7 mouse cellular contexts compared by ENCODE assay signal in genomic region chr6:47771760-47772159, GRCm38 (mm10). TPM values are rescaled to one million over a fixed set of nuclear protein-coding genes. Genes with fewer than 3 reads are reported as not detected.
DNase-seq lines count a peak whose midpoint lies in the region; ATAC-seq and TF ChIP-seq lines count a peak whose summit lies in the region.
"Not testable (repeated sequence)": the region's sequence is repeated elsewhere in the genome, so short reads cannot be mapped to it uniquely, and the experiment has no call there.

No protein-coding gene starts in this region.

- H3K27me3 ChIP-seq in MEL (ENCODE audit: control insufficient read depth in 1 of 2, insufficient read depth in 2 of 2, low read length in 2 of 2); forebrain, embryonic 14.5 days (replicated peaks; ENCODE audit: control insufficient read depth, insufficient read depth, low read length); hindbrain, embryonic 12.5 days; limb, embryonic 11.5 days (ENCODE audit: control insufficient read depth, insufficient read depth, low read length); neural tube, embryonic 15.5 days (replicated peaks): not testable (repeated sequence)

- ATAC-seq in forebrain, embryonic 14.5 days: peak; percentile 54
- ATAC-seq in hindbrain, embryonic 12.5 days (ENCODE audit: low FRiP score); limb, embryonic 11.5 days (ENCODE audit: insufficient number of reproducible peaks, low FRiP score, low TSS enrichment, low read depth); neural tube, embryonic 15.5 days (ENCODE audit: low FRiP score): not testable (repeated sequence)

- not testable (repeated sequence) for TF ChIP-seq POLR2A in MEL (IDR thresholded peaks at IDR 0.05; ENCODE audit: control insufficient read depth in 1 of 2, insufficient read depth in 1 of 2, low read depth in 1 of 2, low read length in 2 of 2, poor library complexity in 1 of 2)

- H3K9me3 ChIP-seq in MEL (replicated peaks; ENCODE audit: insufficient read depth, low read length); forebrain, embryonic 14.5 days (replicated peaks; ENCODE audit: control insufficient read depth, low read length); hindbrain, embryonic 12.5 days (replicated peaks); limb, embryonic 11.5 days (ENCODE audit: control insufficient read depth, low read length); neural tube, embryonic 15.5 days (replicated peaks): not testable (repeated sequence)

- WGBS in forebrain, embryonic 14.5 days: 79% methylated on average over 7 of the region's 19 CpGs
- 57% methylated on average over 9 of the region's 19 CpGs for WGBS in hindbrain, embryonic 12.5 days
- WGBS in limb, embryonic 11.5 days: 55% methylated on average over 7 of the region's 19 CpGs
- 72% methylated on average over 7 of the region's 19 CpGs for WGBS in neural tube, embryonic 15.5 days

- H3K4me3 ChIP-seq in MEL (ENCODE audit: control insufficient read depth in 1 of 2, insufficient read depth in 1 of 2, low read depth in 2 of 2, low read length in 2 of 2); limb, embryonic 11.5 days (ENCODE audit: low read depth, low read length): not testable (repeated sequence)
- H3K4me3 ChIP-seq in forebrain, embryonic 14.5 days (ENCODE audit: low read depth, low read length): 0 out of 2 replicates have a peak overlapping the region, but pooled peaks have one; percentile 14
- H3K4me3 ChIP-seq in hindbrain, embryonic 12.5 days: peak overlapping the region; percentile 21
- H3K4me3 ChIP-seq in neural tube, embryonic 15.5 days (replicated peaks): peak overlapping the region; percentile 26; the same call in 1 of the 2 replicates

- not testable (repeated sequence) for H3K79me2 ChIP-seq in MEL (ENCODE audit: control insufficient read depth, insufficient read depth, low read length, poor library complexity)

- not testable (repeated sequence) for H3K36me3 ChIP-seq in MEL (ENCODE audit: control insufficient read depth in 1 of 2, insufficient read depth in 2 of 2, low read length in 2 of 2); forebrain, embryonic 14.5 days (ENCODE audit: control insufficient read depth, insufficient read depth, low read length); hindbrain, embryonic 12.5 days; limb, embryonic 11.5 days (ENCODE audit: control insufficient read depth, insufficient read depth, low read length); neural tube, embryonic 15.5 days

- not testable (repeated sequence) for TF ChIP-seq RAD21 in MEL (IDR thresholded peaks at IDR 0.05; ENCODE audit: low read depth, low read length)

- TF ChIP-seq CTCF in MEL (IDR thresholded peaks at IDR 0.05 in 2 of 3, conservative IDR thresholded peaks at IDR 0.05 in 1 of 3; ENCODE audit: control insufficient read depth in 1 of 3, insufficient read depth in 1 of 3, low read depth in 2 of 3, low read length in 3 of 3, poor library complexity in 1 of 3, severe bottlenecking in 1 of 3): not testable (repeated sequence)

- not testable (repeated sequence) for H3K27ac ChIP-seq in MEL (ENCODE audit: control insufficient read depth, low read depth, low read length); forebrain, embryonic 14.5 days (ENCODE audit: low read depth, low read length); hindbrain, embryonic 12.5 days; limb, embryonic 11.5 days (replicated peaks; ENCODE audit: low read depth, low read length); neural tube, embryonic 15.5 days (replicated peaks)

- H3K9ac ChIP-seq in MEL (ENCODE audit: control insufficient read depth, low read depth, low read length, poor library complexity, severe bottlenecking); forebrain, embryonic 14.5 days (ENCODE audit: low read length); hindbrain, embryonic 12.5 days; limb, embryonic 11.5 days (ENCODE audit: low read length); neural tube, embryonic 15.5 days (replicated peaks): not testable (repeated sequence)

- not testable (repeated sequence) for TF ChIP-seq EP300 in MEL (IDR thresholded peaks at IDR 0.05; ENCODE audit: low read depth in 1 of 2, low read length in 2 of 2)

- not testable (repeated sequence) for H3K4me1 ChIP-seq in MEL (ENCODE audit: control insufficient read depth in 1 of 2, insufficient read depth in 2 of 2, low read length in 2 of 2); forebrain, embryonic 14.5 days (ENCODE audit: control insufficient read depth, insufficient read depth, low read length); hindbrain, embryonic 12.5 days; limb, embryonic 11.5 days (ENCODE audit: control insufficient read depth, insufficient read depth, low read length); neural tube, embryonic 15.5 days

- not testable (repeated sequence) for H3K4me2 ChIP-seq in forebrain, embryonic 14.5 days (ENCODE audit: low read length); limb, embryonic 11.5 days (ENCODE audit: low read depth, severe bottlenecking)
- H3K4me2 ChIP-seq in hindbrain, embryonic 12.5 days (replicated peaks): peak overlapping the region; percentile 27; the same call in 1 of the 2 replicates
- H3K4me2 ChIP-seq in neural tube, embryonic 15.5 days: peak overlapping the region; percentile 36; the same call in 1 of the 2 replicates

- peak; percentile 82 for DNase-seq in MEL (ENCODE audit: low read depth, low spot score)
- peak; percentile 35 to 47 for DNase-seq in cerebellum, postnatal 25 days
- not testable (repeated sequence) for DNase-seq in forebrain, embryonic 14.5 days (ENCODE audit: low spot score)
- DNase-seq in limb, embryonic 11.5 days (ENCODE audit: low spot score): peak; percentile 21
- DNase-seq in lung, postnatal 10 days: peak; percentile 5

RNA-seq across cellular contexts. Expression of gene Pdia4, which starts 41.5 kb away (rescaled TPM):
- total RNA-seq in MEL (2012; rRNA removed): 95.0 and 112 TPM in 2 replicates
- 10 to 100 TPM in 1 of 2 experiments, not detected in 1; 91.4 TPM for polyA plus RNA-seq in MEL (2012; ENCODE audit: insufficient read depth in 1 of 2, insufficient read length in 2 of 2, low read depth in 1 of 2, low replicate concordance in 2 of 2, missing spikeins in 1 of 2)
- polyA plus RNA-seq in forebrain, embryonic 14.5 days (2014; fragmentation: Nextera tagmentation; extraction: Ambion mirVana): 136 and 157 TPM in 2 replicates
- 236 and 258 TPM in 2 replicates for polyA plus RNA-seq in hindbrain, embryonic 12.5 days (2016; fragmentation: Nextera tagmentation; extraction: Ambion mirVana)
- 322 and 336 TPM in 2 replicates for polyA plus RNA-seq in limb, embryonic 11.5 days (2014; fragmentation: Nextera tagmentation; extraction: Ambion mirVana)
- 147 and 177 TPM in 2 replicates for polyA plus RNA-seq in neural tube, embryonic 15.5 days (2015; fragmentation: Nextera tagmentation; extraction: Ambion mirVana)

RNA-seq across cellular contexts. Expression of gene Zfp786, which starts 58.9 kb away (rescaled TPM):
- total RNA-seq in MEL (2012; rRNA removed): 1.2 and 2.0 TPM in 2 replicates
- 1 to 10 TPM in 1 of 2 experiments, not detected in 1; 1.3 TPM for polyA plus RNA-seq in MEL (2012; ENCODE audit: insufficient read depth in 1 of 2, insufficient read length in 2 of 2, low read depth in 1 of 2, low replicate concordance in 2 of 2, missing spikeins in 1 of 2)
- 10.6 and 12.7 TPM in 2 replicates for polyA plus RNA-seq in forebrain, embryonic 14.5 days (2014; fragmentation: Nextera tagmentation; extraction: Ambion mirVana)
- polyA plus RNA-seq in hindbrain, embryonic 12.5 days (2016; fragmentation: Nextera tagmentation; extraction: Ambion mirVana): 12.1 and 12.7 TPM in 2 replicates
- polyA plus RNA-seq in limb, embryonic 11.5 days (2014; fragmentation: Nextera tagmentation; extraction: Ambion mirVana): 4.7 and 5.4 TPM in 2 replicates
- polyA plus RNA-seq in neural tube, embryonic 15.5 days (2015; fragmentation: Nextera tagmentation; extraction: Ambion mirVana): 14.4 and 16.4 TPM in 2 replicates
